Mouse (Mus musculus): Measurements from ENCODE around the gene Grip1.

DNA sequence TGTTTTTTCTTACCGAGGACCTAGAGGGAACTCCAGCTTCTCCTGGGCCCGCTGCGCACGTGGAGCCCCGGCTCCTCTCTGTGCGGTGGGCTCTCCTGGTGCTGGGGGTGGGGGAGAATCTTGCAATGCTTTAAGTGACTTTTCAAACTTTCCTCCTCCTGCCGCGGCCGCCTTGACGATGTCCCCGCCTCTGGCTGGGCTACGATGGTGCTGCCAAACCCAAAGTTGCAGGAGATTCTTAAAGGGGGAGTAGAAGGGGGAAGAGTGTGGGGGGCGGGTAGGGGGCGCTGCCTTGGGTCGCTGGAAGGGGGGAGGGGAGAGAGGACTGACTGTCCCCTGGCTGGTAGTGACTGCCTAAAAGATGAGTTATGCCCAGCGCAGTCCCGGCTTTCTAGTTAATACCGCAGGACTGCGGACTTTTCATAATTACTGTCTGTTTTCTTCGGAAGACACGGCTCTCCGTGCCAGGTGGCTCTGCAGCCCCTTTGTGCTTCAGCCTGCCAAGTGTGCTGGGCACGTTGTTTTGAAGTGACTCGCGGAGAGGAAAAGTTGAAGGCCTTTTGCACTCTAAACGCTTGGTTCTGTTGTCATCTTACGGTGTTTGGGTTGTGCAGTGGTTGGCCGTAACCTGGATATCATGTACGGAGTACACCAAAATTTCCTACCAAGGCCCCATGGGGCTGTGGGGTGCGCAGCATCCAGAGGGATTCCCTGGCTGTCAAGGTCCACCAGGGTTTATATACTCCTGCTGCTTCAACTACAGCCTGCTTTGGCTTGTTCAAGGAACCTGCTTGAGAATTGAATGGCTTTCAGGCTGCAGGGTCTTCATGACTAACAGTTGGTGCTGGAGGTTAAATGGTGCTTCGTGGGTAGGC is 1.3 kb downstream of the Grip1 start:
- TF ChIP-seq CTCF (IDR thresholded peaks at IDR 0.05; ENCODE audit: low read depth) (no peak), EP300 (optimal IDR thresholded peaks at IDR 0.05) (no peak)

All from stomach, postnatal 0 days (tissue).